Mouse (Mus musculus) myocyte (in vitro differentiated cells): Measurements from ENCODE around the gene Cntn3.

Source experiments
- CEBPB ChIP-seq: IDR thresholded peaks from 2 replicates; pipeline ENCODE4 v1.6.1; 2011; ENCODE audit warnings: mild to moderate bottlenecking, moderate library complexity; ENCODE audit not compliant: poor library complexity, insufficient read depth, severe bottlenecking
- E2F4 ChIP-seq: IDR thresholded peaks from one replicate; pipeline ENCODE4 v1.6.1; 2011; ENCODE audit warnings: mild to moderate bottlenecking, control low read depth, moderate library complexity; ENCODE audit not compliant: insufficient read depth
- MAX ChIP-seq: IDR thresholded peaks from one replicate; pipeline ENCODE4 v1.6.1; 2011; ENCODE audit warnings: low read depth, mild to moderate bottlenecking, control low read depth
- MYOD1 ChIP-seq, 3 experiments: IDR thresholded peaks; one replicate each; pipeline ENCODE4 v1.6.1; 2011; ENCODE audit warnings: control low read depth in 2 of 3, low read depth in 2 of 3, mild to moderate bottlenecking in 2 of 3, moderate library complexity in 1 of 3; ENCODE audit not compliant: insufficient read length in 2 of 3, control insufficient read depth in 1 of 3
- MYOG ChIP-seq, 3 experiments: IDR thresholded peaks; one replicate each; pipeline ENCODE4 v1.6.1; 2011; ENCODE audit warnings: control low read depth in 2 of 3, low read depth in 2 of 3, mild to moderate bottlenecking in 2 of 3; ENCODE audit not compliant: insufficient read length in 2 of 3, control insufficient read depth in 1 of 3, insufficient read depth in 1 of 3
- POLR2A ChIP-seq: IDR thresholded peaks from one replicate; pipeline ENCODE4 v1.6.1; 2011; ENCODE audit warnings: low read depth, mild to moderate bottlenecking, control low read depth, moderate library complexity; ENCODE audit not compliant: insufficient read length
- POLR2AphosphoS2 ChIP-seq: IDR thresholded peaks from one replicate; pipeline ENCODE4 v1.6.1; 2011; ENCODE audit warnings: low read depth, control low read depth; ENCODE audit not compliant: insufficient read length
- REST ChIP-seq: IDR thresholded peaks from one replicate; pipeline ENCODE4 v1.6.1; 2011; ENCODE audit warnings: mild to moderate bottlenecking, control low read depth, moderate library complexity; ENCODE audit not compliant: insufficient read depth, insufficient read length
- SRF ChIP-seq: IDR thresholded peaks from one replicate; pipeline ENCODE4 v1.6.1; 2011; ENCODE audit warnings: low read depth; ENCODE audit not compliant: control insufficient read depth, insufficient read length
- TCF12 ChIP-seq: IDR thresholded peaks from one replicate; pipeline ENCODE4 v1.6.1; 2011; ENCODE audit warnings: mild to moderate bottlenecking, control low read depth; ENCODE audit not compliant: poor library complexity, insufficient read depth, severe bottlenecking
- TCF3 ChIP-seq: IDR thresholded peaks from one replicate; pipeline ENCODE4 v1.6.1; 2011; ENCODE audit warnings: low read depth, control low read depth; ENCODE audit not compliant: insufficient read length
- USF1 ChIP-seq: IDR thresholded peaks from one replicate; pipeline ENCODE4 v1.6.1; 2011; ENCODE audit warnings: low read depth, mild to moderate bottlenecking, control low read depth, moderate library complexity

DNA sequence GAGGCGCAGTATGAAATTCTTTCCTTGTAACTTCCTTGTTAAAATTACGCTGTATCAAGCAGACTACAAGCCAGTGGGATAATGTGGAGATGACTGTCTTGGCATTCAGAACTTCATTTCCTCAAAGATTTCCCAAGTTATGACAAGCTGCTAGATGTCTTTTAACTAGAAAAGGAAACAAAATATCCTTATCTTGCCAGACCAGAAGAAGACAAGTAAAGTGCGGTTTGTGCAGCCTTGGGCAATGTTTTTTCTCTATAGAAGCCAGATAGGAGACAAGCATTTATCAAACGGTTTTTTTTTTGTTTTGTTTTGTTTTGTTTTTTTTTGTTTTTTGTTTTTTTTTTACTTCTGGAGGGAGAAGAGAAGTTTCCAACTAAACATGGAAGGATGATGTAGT is 37.3 kb downstream of the Cntn3 start:
- no peak for TF ChIP-seq POLR2A
- no peak for TF ChIP-seq MAX
- TF ChIP-seq USF1 = no peak
- TF ChIP-seq CEBPB = no peak
- TF ChIP-seq POLR2AphosphoS2 = no peak
- no peak for TF ChIP-seq TCF12
- no peak for TF ChIP-seq E2F4
- TF ChIP-seq MYOD1 (IDR thresholded peaks at IDR 0.05; ENCODE audit: control insufficient read depth in 1 of 3, insufficient read length in 2 of 3, low read depth in 2 of 3) = no peak
- TF ChIP-seq MYOG (IDR thresholded peaks at IDR 0.05; ENCODE audit: control insufficient read depth in 1 of 3, insufficient read depth in 1 of 3, insufficient read length in 2 of 3, low read depth in 2 of 3) = no peak
- no peak for TF ChIP-seq REST
- no peak for TF ChIP-seq TCF3
- no peak for TF ChIP-seq SRF
